Mouse (Mus musculus) kidney, postnatal 10 days (tissue): ENCODE results near the gene Cerkl.

Source experiments
- DNase-seq: peaks from one replicate; pipeline ENCODE4 v3.0.0; 2021; ENCODE audit warnings: mixed read lengths

Cerkl gene

GRCm38 (mm10) chr2:79456575-79457349, at the start of gene Cerkl, which contains the start of gene Neurod1:
Gene Cerkl (minus strand): TSS chr2:79456785.
Gene Neurod1 (minus strand): TSS chr2:79456751.
- DNase-seq = peak; percentile 28

- DNase-seq = peak; percentile 87
Observed at GRCm38 (mm10) chr2:79498990-79499755, 42.6 kb upstream of the Cerkl start.

GRCm38 (mm10) chr2:79485127-79485526, 28.5 kb upstream of the Cerkl start:
- DNase-seq = peak; percentile 6

- DNase-seq = no peak
Observed at GRCm38 (mm10) chr2:79482511-79482910, 25.9 kb upstream of the Cerkl start.

- DNase-seq = no peak
Observed at GRCm38 (mm10) chr2:79462411-79462810, 5.8 kb upstream of the Cerkl start.

GRCm38 (mm10) chr2:79461861-79462260, 5.3 kb upstream of the Cerkl start:
- DNase-seq = no peak

GRCm38 (mm10) chr2:79460586-79460985, 4.0 kb upstream of the Cerkl start:
- DNase-seq = peak; percentile 65

- no peak for DNase-seq
Observed at GRCm38 (mm10) chr2:79460107-79460506, 3.5 kb upstream of the Cerkl start.

GRCm38 (mm10) chr2:79459061-79460045, 2.8 kb upstream of the Cerkl start:
- DNase-seq = no peak

GRCm38 (mm10) chr2:79457932-79458331, 1.3 kb upstream of the Cerkl start:
- DNase-seq = no peak

GRCm38 (mm10) chr2:79457434-79457833, 849 bp upstream of the Cerkl start:
- DNase-seq = no peak

GRCm38 (mm10) chr2:79455646-79456045, 939 bp downstream of the Cerkl start:
- DNase-seq = no peak

- no peak for DNase-seq
Observed at GRCm38 (mm10) chr2:79454786-79455446, 1.7 kb downstream of the Cerkl start.

GRCm38 (mm10) chr2:79453901-79454781, 2.4 kb downstream of the Cerkl start:
- DNase-seq = peak; percentile 93

- DNase-seq = no peak
Observed at GRCm38 (mm10) chr2:79451438-79451837, 5.1 kb downstream of the Cerkl start.

- no peak for DNase-seq
Observed at GRCm38 (mm10) chr2:79450684-79451394, 5.7 kb downstream of the Cerkl start.

- no peak for DNase-seq
Observed at GRCm38 (mm10) chr2:79449371-79449770, 7.2 kb downstream of the Cerkl start.

- no peak for DNase-seq
Observed at GRCm38 (mm10) chr2:79447198-79447597, 9.4 kb downstream of the Cerkl start.

- DNase-seq = no peak
Observed at GRCm38 (mm10) chr2:79443861-79444620, 12.5 kb downstream of the Cerkl start.

GRCm38 (mm10) chr2:79443401-79443800, 13.2 kb downstream of the Cerkl start:
- no peak for DNase-seq
